Mouse (Mus musculus) cortical plate, adult 2 months (tissue): ENCODE measurements around the gene Samd4.

ENCODE experiments used
- CTCF ChIP-seq: fragments of 200-500 bp; IDR thresholded peaks from 2 replicates; pipeline ENCODE4 v1.5.1; 2011; ENCODE audit warnings: mild to moderate bottlenecking, control low read depth, low read length; ENCODE audit not compliant: insufficient read depth; ENCODE audit errors: extremely low read depth
- POLR2A ChIP-seq: fragments of 200-500 bp; IDR thresholded peaks from 2 replicates; pipeline ENCODE4 v1.6.1; 2011; ENCODE audit warnings: mild to moderate bottlenecking, low read length, control low read depth; ENCODE audit not compliant: insufficient read depth; ENCODE audit errors: extremely low read depth

DNA sequence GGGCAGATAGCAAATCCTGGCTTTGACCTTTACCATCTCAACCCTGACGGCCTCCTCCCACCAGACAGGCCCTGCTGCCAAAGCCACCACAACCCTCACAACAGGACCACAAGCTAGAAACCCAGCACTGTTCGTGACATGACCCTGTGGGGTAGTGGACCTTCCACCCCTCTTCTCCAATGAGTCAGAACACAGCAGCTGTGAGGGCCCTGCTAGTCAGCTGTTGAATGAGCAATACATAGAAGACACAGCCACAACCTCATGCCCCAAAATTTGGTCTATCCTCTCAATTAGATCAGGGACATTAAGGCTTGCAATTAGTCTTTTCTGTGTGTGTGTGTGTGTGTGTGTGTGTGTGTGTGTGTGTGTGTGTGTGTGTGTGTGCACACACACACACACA, 148.9 kb downstream of the Samd4 start:
- TF ChIP-seq CTCF (no peak), POLR2A (no peak)
